Mouse (Mus musculus) lung, postnatal 36 days (tissue): ENCODE data around the gene Trpv5.
A peak's percentile ranks its signal among the peaks of the same experiment; 100 is the strongest.

ENCODE experiments used
- DNase-seq: peaks from one replicate; pipeline ENCODE4 v3.0.0; 2022; ENCODE audit warnings: mixed read lengths

The Trpv5 gene

GRCm38 (mm10) chr6:41637927-41638506, 42.6 kb downstream of the Trpv5 start:
- no peak for DNase-seq

- no peak for DNase-seq
Measured at GRCm38 (mm10) chr6:41637393-41637792, 43.2 kb downstream of the Trpv5 start.

GRCm38 (mm10) chr6:41636178-41636577, 44.4 kb downstream of the Trpv5 start, which contains the start of gene Trpv6:
Gene Trpv6, minus strand, starts transcription at chr6:41636405.
- DNase-seq = peak; percentile 35

- no peak for DNase-seq
Measured at GRCm38 (mm10) chr6:41635211-41635610, 45.4 kb downstream of the Trpv5 start.

GRCm38 (mm10) chr6:41631549-41631948, 49.0 kb downstream of the Trpv5 start:
- DNase-seq = no peak

- DNase-seq = no peak
Measured at GRCm38 (mm10) chr6:41630791-41631190, 49.8 kb downstream of the Trpv5 start.

- no peak for DNase-seq
Measured at GRCm38 (mm10) chr6:41628180-41628579, 52.4 kb downstream of the Trpv5 start.

GRCm38 (mm10) chr6:41622661-41623060, 57.9 kb downstream of the Trpv5 start:
- peak; percentile 45 for DNase-seq

GRCm38 (mm10) chr6:41621241-41621990, 59.2 kb downstream of the Trpv5 start:
- no peak for DNase-seq

GRCm38 (mm10) chr6:41620173-41620798, 60.3 kb downstream of the Trpv5 start:
- DNase-seq = no peak

GRCm38 (mm10) chr6:41607637-41608036, 72.9 kb downstream of the Trpv5 start:
- DNase-seq = no peak

GRCm38 (mm10) chr6:41606214-41606613, 74.4 kb downstream of the Trpv5 start:
- peak; percentile 81 for DNase-seq

- DNase-seq = no peak
Measured at GRCm38 (mm10) chr6:41605794-41606104, 74.8 kb downstream of the Trpv5 start.

- peak; percentile 77 for DNase-seq
Measured at GRCm38 (mm10) chr6:41605061-41605793, 75.3 kb downstream of the Trpv5 start, which contains the start of gene Ephb6. Gene Ephb6, plus strand, starts transcription at chr6:41605482.

- peak; percentile 46 for DNase-seq
Measured at GRCm38 (mm10) chr6:41604401-41605050, 76.0 kb downstream of the Trpv5 start.
